Mouse (Mus musculus) G1E (cell line): Measurements from ENCODE around the gene Fam189a1.

ENCODE experiments used
- CTCF ChIP-seq: IDR thresholded peaks from 2 replicates; pipeline ENCODE4 v1.5.1; 2012; ENCODE audit warnings: low read depth, low read length, inconsistent platforms, mixed read lengths
- GATA1 ChIP-seq: IDR thresholded peaks from 2 replicates; pipeline ENCODE4 v1.6.1; 2012; ENCODE audit warnings: borderline replicate concordance, low read length, inconsistent platforms, mixed read lengths
- GATA2 ChIP-seq: IDR thresholded peaks from 2 replicates; pipeline ENCODE4 v1.6.1; 2012; ENCODE audit warnings: low read depth, low read length, inconsistent platforms, borderline replicate concordance
- POLR2AphosphoS5 ChIP-seq: IDR thresholded peaks from 2 replicates; pipeline ENCODE4 v1.6.1; 2012; ENCODE audit warnings: low read depth, low read length, inconsistent platforms; ENCODE audit not compliant: insufficient replicate concordance
- TAL1 ChIP-seq: conservative IDR thresholded peaks from 2 replicates; pipeline ENCODE4 v1.6.1; 2012; ENCODE audit warnings: low read depth, low read length, inconsistent platforms, mixed read lengths

GRCm38 (mm10) chr7:65111664-65112063, 44.7 kb downstream of the Fam189a1 start:
- TF ChIP-seq CTCF (no peak), TAL1 (no peak), GATA1 (no peak), GATA2 (no peak), POLR2AphosphoS5 (no peak)
